Mouse (Mus musculus): ENCODE measurements around the gene Arntl.

The Arntl gene

DNA sequence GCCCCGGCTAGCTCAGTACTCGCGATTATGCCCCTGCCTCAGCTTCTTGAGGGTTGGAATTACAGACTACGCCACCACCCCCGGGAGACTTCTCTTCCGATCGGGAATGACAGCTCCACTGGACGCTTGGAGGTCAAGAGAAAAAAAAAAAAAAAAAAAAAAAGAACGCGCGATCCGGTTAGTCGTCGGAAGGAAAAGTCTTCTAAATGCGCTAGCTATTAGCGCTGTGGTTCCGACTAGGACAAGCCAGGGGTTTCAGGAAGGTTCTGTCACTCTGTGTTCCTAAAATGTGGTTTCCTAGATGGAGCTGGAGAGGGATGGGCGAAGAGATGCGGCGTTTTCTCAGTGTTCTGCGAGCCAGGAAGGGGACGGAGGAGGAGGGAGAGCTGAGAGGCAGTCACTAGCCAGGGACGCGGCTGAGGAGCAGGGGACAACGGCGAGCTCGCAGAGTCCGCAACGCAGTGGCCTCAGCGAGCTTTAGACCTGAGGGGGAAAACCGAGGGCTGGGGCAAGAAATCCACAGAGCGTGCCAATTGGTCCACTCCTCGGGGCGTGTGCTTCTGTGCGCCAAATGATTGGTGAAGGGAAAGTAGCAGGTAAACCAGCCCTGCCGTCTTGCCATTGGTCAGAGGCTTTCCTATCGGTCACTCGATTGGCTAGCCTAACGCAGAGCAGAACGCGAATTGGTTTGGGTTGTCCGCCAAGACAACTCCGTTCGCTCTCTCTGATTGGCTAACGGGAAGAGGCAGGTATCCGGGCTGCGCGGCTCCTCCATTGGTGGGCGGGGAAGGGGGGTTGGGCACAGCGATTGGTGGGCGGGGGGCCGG, at the start of gene Arntl:
Arntl (plus strand) TSS at position 822 of the 827 bp plus-strand sequence.
- in situ Hi-C loops (cut with MboI, MseI), result no loop called here

DNA sequence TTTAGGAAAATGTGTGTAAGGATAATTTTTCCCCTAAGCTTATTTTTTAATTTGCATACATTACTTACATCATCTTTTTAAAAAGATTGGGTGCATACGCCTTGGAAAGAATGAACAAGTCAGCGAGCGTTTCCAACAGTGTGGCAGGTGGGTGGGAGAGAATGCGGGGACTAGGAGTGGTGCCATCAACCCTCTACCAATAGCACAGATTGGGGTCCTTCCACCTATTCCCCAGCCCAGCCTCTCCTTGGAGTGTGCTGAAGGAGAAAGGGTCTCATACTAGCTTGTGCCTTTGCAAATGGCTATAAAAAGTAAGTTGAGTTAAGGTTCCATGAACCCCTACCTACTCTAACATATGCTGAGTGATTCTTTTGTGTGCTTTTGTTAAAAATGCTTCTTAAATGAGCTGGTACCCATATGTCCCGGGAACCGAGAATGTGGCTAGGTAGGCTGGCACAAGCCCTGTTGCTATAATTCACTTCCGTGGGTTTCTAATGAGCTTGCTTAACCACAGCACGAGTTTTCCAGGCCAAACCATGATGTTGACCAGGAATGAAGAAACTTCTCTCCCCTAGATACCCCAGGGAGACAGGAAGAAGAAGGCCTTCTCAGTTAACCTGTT, 46.1 kb upstream of the Arntl start:
- in situ Hi-C loops (cut with MboI, MseI), result no loop called here

DNA sequence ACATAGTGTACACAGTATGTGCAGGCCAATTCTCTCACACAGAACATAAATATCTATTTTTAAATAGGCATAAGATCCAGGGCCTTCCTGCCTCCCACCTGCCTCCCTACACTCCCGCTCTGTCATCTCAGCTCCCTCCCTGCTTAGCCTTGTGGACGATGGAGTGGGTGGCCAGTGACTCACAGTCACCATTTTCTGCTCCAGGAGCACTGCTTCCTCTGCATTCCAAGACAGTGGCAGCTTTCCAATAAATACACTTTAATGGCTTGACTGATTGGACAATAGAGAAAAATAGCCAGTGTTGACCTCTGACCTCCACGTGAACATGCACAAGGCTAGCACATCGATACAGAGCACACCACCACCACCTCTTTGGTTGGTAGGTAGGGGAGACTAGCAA, 42.5 kb upstream of the Arntl start:
- in situ Hi-C loops (cut with MboI, MseI), result no loop called here

DNA sequence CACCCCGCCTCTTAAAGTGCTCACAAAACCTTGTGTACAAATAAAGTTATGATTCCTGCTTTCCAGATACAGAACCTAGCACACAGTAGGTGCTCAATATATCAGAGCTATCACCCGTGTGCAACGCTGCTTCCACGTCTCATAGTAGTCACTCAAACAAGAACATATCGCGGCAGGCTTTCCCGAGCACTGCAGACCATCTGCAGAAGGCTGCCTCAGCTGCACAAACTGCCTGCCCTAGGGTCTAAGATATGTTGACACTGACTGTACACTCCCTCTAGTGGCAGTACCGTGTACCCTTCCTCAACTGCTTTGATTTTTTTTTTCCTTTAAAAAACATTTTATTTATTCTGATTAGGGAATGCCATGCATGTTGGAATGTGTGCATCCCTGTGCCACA, 40.2 kb upstream of the Arntl start:
- in situ Hi-C loops (cut with MboI, MseI), result no loop called here

DNA sequence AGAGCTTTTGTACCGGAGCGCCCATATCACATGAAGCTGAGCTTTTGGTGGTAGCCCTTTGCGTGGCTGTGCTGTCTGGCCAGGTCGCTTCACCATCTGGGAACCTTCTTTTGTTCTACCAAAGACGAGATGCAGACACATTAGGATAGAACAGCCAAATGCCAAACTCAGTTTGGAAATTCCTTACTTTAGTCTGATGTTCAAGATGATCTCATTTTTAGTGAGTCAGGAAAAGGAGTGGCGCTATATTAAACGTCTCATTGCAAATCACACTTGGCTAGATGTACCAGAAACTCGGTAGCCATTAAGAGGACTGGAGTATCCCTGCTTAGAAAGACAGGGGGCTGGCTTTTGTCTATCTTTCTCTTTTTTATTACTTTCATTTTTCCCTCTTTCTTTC, 38.7 kb upstream of the Arntl start:
- in situ Hi-C loops (cut with MboI, MseI), result no loop called here

DNA sequence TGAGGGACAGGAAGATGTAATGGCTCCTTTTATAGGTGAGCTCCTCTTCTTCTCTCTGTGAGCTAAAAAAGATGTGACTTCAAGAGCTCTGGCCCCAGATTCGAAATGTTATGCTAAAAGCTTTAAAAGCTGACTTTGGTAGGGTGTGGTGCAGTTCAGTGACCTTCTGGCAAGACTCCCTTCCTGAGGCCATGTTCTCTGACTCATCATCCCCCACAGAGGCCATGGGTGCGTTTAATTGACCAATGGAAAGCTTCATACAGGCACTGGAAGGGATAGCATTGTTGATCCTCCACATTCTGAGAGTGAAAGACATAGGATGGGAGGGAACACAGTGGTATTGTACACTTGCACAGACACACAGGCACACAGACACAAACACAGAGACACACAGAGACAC, 34.8 kb upstream of the Arntl start:
- in situ Hi-C loops (cut with MboI, MseI), result no loop called here

DNA sequence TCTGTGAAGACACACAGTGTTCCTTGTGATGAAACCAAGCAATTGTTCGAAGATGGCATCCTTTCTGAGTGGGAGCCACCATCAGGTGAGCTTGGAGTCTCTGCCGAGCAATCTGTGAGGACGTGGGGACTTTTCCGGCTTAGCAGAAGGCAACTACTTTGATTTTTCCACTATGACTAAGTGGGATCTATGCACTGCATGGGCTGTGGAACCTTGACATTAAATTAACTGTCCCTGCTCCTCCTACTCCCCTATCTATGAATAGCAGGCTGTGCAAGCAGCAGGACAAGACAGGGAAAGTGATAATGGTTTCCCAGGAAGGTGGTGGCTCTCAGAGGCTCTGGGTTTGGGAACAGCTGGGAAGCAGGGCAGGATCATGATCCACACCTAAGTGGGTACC, 31.8 kb upstream of the Arntl start:
- in situ Hi-C loops (cut with MboI, MseI), result no loop called here

DNA sequence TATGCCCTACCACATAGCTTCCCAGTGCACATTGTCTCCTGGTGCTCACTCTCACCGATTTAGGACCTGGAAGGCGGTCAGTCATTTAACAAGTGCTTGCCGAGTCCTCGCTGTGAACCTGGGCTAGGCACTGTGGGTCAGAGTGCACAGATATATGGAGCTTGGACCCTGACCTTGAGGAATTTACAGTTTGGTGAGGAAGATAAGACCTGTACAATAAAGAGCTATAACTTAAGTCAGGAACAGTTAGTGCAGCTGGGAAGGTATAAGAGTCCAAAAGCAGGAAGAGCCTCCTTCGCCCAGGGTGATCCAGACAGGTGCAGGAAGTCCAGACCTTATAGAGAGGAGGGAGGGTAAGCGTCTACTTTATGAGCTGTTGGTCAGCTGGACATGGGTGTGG, 29.2 kb upstream of the Arntl start:
- in situ Hi-C loops (cut with MboI, MseI), result no loop called here

DNA sequence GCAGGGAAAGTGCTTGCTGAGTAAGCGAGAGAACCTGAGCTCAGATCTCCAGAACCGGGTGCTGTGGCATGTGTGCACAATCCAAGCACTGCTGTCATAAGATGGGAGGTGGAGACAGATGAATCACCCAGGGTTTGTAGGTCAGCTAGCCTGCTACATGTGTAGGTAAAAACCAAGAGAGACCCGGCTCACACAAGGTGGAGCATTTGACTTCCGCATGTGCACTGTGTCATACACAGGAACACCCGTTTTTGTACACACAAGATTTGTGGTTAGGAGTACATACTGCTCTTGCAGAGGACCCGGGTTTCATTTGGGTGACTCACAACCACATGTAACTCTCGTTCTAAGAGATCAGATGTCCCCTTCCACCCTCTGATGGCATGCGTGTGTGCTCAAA, 23.5 kb upstream of the Arntl start:
- in situ Hi-C loops (cut with MboI, MseI), result no loop called here

DNA sequence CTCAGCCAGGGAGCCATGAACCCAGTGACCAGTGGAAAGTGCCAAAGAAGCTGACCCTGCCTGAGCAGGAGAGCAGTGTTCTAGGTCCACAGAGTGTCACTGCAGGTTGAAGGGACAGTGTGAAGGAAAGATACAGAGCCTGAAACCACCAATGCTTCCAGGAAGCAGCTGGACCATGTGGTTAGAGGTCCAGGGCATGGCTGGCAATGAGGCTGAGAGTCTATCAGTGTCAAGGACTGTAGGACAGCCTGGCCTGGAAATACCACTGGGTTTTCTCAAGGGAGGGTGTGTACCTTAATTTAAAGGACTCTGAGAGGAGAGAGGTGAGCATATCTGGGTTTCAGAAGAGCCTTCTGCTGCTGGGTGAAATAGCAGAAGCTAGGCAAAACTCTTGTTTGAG, 22.2 kb upstream of the Arntl start:
- in situ Hi-C loops (cut with MboI, MseI), result no loop called here

DNA sequence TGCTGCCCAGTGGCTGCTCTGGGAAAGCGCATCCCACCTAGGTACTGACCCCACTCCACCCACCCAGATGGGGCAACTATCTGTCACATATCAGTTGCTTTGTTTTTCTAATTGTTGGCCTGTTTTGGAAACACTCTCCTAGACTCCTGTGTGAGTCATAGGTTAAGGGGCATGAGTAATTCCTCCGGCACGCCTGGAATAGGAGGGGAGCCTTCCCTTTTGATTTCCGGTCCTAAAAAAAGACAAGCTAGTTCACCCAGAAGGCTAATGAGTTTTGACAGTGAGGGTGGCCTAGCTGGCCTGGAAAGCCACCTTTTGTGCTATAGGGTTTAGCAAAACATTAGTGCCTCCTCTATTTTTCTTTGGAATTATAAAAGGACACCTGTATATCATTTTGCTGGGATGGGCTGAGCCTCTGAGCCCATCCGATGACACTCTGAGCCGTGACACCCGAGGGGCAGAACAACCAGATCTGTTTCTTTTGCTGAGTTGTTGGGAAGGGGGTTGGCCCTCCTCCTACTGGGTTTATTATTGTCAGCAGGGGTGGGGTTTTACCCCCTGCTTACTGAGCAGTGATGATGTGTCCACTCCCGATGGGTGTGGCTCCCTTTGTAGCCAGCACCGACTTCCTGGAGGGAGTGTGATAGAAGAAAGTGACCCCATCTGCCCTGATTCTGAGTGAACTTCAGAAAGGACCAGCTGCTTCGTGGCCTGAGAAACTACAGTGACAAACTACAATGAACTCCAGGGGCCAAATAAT, 21.0 kb upstream of the Arntl start:
- in situ Hi-C loops (cut with MboI, MseI), result no loop called here

DNA sequence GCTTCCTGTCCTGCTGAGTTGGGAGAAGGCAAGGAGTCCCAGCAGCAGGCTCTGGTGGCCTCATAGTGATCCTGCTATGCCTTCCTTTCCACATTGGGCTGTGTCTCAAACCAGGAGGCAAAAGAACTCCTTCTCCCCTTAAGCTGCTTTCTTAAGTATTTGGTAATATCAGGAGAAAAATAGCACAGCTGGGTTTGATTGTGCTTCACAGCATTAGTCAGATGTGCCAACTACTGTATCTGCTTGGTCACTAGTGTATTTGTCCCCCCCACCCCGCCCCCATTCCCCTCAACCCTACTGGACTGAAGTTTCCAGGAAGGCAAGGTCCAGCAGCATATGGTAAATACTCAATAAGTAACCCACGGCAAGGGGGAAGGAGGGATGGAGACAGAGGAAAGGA, 19.2 kb upstream of the Arntl start:
- in situ Hi-C loops (cut with MboI, MseI), result no loop called here

DNA sequence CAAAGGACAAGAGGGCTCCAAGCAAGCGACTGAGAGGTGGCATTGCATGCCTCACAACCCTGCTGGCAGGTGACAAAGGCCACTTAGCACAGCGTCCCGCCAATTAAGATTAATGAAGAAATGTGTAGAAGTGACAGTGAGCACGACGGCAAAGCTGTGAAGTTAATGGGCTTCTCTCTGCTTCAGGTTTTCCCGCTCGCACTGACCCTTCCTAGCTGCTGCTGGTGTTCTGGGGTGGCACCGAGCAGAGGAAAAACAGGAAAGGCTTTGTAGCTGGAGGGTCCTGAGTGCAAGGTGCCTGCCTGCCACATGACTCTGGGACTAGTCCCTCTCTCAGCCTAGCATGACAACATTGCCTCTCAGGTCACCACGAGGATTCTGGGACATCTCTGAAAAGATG, 18.7 kb upstream of the Arntl start:
- in situ Hi-C loops (cut with MboI, MseI), result no loop called here

DNA sequence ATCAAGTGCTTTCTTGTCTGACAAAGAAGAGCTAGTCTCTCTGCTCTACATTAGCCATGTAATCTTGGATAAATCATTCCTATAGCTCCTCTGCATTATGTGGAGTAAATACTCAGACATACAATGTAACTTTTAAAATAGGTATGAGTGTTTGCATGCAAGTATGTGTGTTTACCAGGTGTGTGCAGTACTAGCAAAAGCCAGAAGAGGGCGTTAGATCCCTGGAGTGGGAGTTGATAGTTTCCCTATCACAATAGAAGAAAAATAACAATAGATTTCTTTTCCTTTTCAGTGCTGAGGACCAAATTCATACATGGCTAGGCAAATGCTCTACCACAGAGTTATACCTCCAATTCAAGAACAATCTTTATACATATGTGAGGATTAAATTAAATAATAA, 15.5 kb upstream of the Arntl start:
- in situ Hi-C loops (cut with MboI, MseI), result no loop called here

DNA sequence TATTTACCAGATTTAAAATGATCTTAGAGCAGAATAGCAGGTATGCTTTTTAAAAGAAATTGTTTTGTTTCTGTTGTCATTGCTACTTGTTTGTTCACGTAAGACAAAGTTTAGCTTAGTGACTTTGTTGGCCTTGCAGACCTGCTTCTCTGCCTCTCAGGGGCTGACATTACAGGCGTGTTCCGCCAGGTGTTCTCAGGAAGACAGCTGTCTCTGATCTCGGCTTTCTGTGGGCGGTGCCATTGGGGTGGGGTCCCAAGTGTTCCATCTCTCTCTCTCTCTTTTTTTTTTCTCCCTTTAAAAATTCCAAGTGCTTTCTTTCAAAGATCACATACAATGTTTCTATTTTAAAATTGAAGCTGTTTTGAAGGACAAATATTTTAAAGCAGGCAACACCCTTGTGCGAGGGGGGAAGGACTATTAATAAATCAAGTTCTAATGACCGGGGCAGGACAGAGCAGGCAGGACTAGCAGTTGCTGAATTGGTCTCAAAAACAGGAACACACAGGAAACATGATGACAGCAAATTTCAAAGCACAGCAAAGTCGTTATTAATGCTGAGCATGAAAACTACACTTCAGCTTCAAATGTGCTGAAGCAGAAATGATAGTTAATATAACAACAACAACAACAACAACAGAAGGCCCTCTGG, 14.4 kb upstream of the Arntl start:
- in situ Hi-C loops (cut with MboI, MseI), result no loop called here

DNA sequence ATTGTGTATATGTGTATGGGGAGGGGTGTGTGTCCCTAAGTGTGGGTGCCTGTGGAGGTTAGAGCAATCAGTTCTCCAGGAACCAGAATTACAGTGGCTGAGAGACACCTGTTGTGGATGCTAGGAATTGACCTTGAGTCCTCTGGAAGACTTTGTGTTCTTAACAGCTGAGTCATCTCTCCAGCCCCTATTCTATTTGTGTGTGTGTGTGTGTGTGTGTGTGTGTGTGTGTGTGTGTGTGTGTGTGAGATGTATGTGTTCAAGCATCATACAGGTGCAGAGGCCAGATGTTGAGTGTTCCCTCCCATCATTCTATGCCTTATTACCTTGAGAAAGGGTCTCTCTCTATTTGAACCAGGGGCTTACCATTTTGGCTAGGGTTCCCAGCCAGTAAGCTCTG, 13.4 kb upstream of the Arntl start:
- in situ Hi-C loops (cut with MboI, MseI), result no loop called here

DNA sequence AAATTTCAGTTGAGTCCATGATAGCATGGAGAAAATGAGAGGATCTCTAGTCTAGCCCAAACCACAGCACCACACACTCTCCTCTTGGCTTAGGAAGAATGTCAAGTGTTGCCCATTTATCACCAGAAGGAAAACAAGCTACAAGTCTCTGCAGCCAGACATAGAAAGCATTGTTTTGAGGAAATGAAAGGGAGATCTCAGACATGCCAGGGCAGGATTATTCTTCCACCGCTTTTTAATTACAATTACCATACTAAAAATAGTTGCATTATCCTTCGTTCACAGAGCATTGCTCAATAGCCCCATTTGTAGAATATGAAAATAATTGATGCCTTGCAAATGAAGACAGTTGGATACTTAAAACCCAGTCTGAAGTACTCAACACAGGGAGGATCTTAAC, 12.0 kb upstream of the Arntl start:
- in situ Hi-C loops (cut with MboI, MseI), result no loop called here

DNA sequence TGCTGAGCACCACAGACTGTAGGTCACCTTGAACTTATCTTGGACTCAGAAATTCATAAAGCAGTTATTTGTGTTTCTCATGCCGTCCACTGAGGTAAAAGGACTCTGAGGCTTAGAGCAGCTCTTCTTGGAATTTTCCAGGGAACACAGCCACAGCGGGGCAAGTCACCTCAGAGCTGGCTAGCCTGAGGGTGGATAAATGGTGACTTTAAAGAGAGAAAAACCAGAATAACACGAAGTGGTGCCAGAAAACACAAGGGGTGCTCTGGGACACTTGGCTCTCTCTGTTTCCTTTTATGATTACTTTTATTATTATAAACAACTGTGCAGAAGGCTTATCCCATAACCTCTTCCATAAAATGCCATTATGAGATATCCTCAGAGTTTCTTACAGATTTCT, 11.1 kb upstream of the Arntl start:
- in situ Hi-C loops (cut with MboI, MseI), result no loop called here

DNA sequence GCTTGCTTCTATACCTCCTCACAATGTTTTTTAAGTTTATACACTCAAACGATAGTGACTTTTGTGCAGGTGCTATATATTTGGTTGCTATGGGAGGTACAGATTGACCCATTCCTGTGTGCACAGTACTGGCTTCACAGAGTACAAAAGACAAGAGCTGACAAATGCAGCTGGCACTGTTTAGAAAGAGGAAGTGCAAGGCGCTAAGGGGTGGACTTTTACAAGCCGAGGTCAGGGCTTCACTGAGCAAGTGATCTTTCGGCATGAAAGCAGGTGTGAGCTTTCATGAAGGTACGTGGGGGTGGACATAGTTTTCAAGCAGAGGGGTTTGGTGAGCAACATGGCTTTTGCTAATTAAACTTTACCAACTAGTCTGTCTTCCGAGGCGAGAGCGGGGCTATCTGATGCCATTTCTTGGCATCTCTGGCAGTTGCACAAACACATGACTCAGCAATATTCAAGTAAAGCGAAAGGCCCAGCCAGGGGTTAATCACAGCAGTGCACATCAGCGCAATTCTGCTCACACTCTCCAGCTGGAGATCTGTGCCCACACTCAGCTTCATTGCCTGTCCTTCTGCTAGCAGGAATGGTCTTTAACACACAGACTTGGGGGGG, 10.0 kb upstream of the Arntl start:
- in situ Hi-C loops (cut with MboI, MseI), result no loop called here

DNA sequence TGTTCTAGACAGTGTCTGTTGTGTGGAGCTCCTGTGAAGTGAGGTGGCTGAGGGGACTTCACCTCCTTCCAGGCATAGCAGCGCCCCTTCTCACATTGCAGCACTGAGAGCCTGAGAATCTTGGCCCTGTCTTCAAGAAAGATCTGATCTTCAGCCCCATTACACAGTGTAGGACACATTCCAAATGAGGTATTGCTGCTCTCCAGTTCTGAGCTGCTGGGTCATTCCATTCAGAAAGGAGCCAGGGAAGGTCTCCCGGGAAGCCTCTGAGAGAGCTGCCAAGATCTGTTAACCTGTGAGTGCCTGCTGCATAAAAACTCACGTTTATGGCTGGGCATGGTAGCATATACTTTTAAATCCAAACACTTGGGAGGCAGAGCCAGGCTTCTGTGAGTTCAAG, 5.7 kb upstream of the Arntl start:
- in situ Hi-C loops (cut with MboI, MseI), result no loop called here

DNA sequence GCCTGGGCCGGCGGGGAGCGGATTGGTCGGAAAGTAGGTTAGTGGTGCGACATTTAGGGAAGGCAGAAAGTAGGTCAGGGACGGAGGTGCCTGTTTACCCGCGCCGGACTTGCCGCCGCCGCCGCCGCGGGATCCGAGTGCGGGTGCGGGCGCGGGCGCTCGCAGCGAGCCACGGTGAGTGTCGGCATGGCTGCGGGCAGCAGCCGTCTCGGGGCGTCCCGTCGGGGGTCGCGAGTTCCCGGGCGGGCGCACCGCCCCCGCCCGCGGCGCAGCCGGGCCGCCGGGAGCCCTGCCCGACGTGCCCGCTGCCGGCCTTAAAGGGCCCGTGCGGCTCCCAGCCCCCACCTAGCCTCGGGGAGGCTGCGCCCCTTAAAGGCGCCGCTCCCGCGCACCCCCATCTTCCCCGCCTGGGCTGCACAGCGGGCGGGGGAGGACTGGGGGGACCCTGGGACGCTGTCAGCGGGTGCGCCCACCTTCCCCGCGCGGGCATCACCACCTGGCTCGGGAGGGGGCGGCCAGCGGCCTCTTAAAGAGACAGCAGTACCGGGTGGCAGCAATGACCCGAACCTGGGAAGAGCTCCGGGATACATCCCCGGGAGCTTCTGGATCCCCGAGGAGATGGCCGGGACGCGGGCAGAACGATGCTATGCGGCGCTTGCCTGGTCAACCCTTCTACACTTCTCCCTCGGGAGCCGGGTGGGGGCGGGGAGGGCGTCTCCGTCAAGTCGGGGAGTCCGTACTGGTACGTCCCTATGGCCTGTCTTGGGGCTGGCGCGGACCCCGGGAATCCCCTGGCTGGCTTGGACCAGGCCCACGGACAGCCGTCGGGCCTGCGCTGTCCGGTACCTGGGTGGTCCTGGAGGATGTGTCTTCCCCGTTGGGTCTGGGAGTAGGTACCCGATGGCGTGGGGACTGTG, 464 bp downstream of the Arntl start:
- in situ Hi-C loops (cut with MboI, MseI), result no loop called here

All from T-helper 17 cell (primary cell).